Mouse (Mus musculus) gastrocnemius, postnatal 14 days (tissue): ENCODE results near the gene Dcaf10. TPM values are rescaled to one million over a fixed set of nuclear protein-coding genes. Genes with fewer than 3 reads are reported as not detected.
"Not testable (repeated sequence)": the region's sequence is repeated elsewhere in the genome, so short reads cannot be mapped to it uniquely, and the experiment has no call there.

ENCODE experiments used
- DNase-seq: peaks from one replicate; pipeline ENCODE4 v3.0.0; 2021; ENCODE audit warnings: mixed read lengths
- intact Hi-C: fragments of 180-260 bp; cut with DNase I; formaldehyde crosslinking; loops from one replicate; pipeline ENCODE4 v1.15.1; 2025; ENCODE audit warnings: low total_unique reads
- long read RNA-seq, 2 experiments: library from polyadenylated mRNA; stranded (forward); transcript quantifications; one replicate each; pipeline ENCODE4 v2.0.0; 2021
- total RNA-seq, 2 experiments: library from RNA; stranded (reverse); gene quantifications; 2 replicates each; pipeline ENCODE4 v1.2.3; 2021

Dcaf10 gene
- total RNA-seq: 10 to 100 TPM; 11.9 to 12.2 TPM
- long read RNA-seq, experiment 1, full-length matches to known transcripts: 11 of 12 reads
- long read RNA-seq, experiment 1, partial matches to known transcripts: 0 of 12 reads
- long read RNA-seq, experiment 1, other reads (novel, unspliced or antisense): 1 of 12 reads
- long read RNA-seq, experiment 2, full-length matches to known transcripts: 9 of 16 reads
- long read RNA-seq, experiment 2, partial matches to known transcripts: 0 of 16 reads
- long read RNA-seq, experiment 2, other reads (novel, unspliced or antisense): 7 of 16 reads

GRCm38 (mm10) chr4:45341669-45342249, at the start of gene Dcaf10:
Gene Dcaf10 (plus strand): TSS chr4:45342101.
- peak; percentile 95 for DNase-seq
- intact Hi-C loops: no loop called here

GRCm38 (mm10) chr4:45296662-45297564, 45.0 kb upstream of the Dcaf10 start, which contains the start of gene Trmt10b:
Gene Trmt10b (plus strand): TSS chr4:45297127.
- intact Hi-C loops: no loop called here
- peak; percentile 61 for DNase-seq

- intact Hi-C loops: no loop called here
- no peak for DNase-seq
Measured at GRCm38 (mm10) chr4:45305536-45305935, 36.4 kb upstream of the Dcaf10 start.

- no peak for DNase-seq
- intact Hi-C loops: no loop called here
Measured at GRCm38 (mm10) chr4:45308046-45308445, 33.9 kb upstream of the Dcaf10 start.

GRCm38 (mm10) chr4:45308606-45309005, 33.3 kb upstream of the Dcaf10 start:
- intact Hi-C loops: no loop called here
- no peak for DNase-seq

- intact Hi-C loops: no loop called here
- DNase-seq: no peak
Measured at GRCm38 (mm10) chr4:45311056-45311455, 30.8 kb upstream of the Dcaf10 start.

GRCm38 (mm10) chr4:45320159-45320816, 21.6 kb upstream of the Dcaf10 start:
- DNase-seq: peak; percentile 85
- intact Hi-C loops: no loop called here

- intact Hi-C loops: no loop called here
- no peak for DNase-seq
Measured at GRCm38 (mm10) chr4:45331139-45331538, 10.8 kb upstream of the Dcaf10 start.

- DNase-seq: no peak
- intact Hi-C loops: no loop called here
Measured at GRCm38 (mm10) chr4:45332466-45332865, 9.4 kb upstream of the Dcaf10 start.

- intact Hi-C loops: no loop called here
- DNase-seq: no peak
Measured at GRCm38 (mm10) chr4:45341226-45341625, 675 bp upstream of the Dcaf10 start.

- peak; percentile 50 for DNase-seq
- intact Hi-C loops: no loop called here
Measured at GRCm38 (mm10) chr4:45342286-45343155, 620 bp downstream of the Dcaf10 start, which contains the start of gene Exosc3. Gene Exosc3 (minus strand): TSS chr4:45342732.

GRCm38 (mm10) chr4:45356653-45357052, 14.8 kb downstream of the Dcaf10 start:
- DNase-seq: no peak
- intact Hi-C loops: no loop called here

- DNase-seq: no peak
- intact Hi-C loops: no loop called here
Measured at GRCm38 (mm10) chr4:45371261-45371660, 29.4 kb downstream of the Dcaf10 start.

GRCm38 (mm10) chr4:45374879-45375278, 33.0 kb downstream of the Dcaf10 start:
- intact Hi-C loops: no loop called here
- DNase-seq: no peak

GRCm38 (mm10) chr4:45376573-45376972, 34.7 kb downstream of the Dcaf10 start:
- DNase-seq: no peak

GRCm38 (mm10) chr4:45380903-45381580, 39.1 kb downstream of the Dcaf10 start:
- DNase-seq, intact Hi-C loops: not testable (repeated sequence)

More at GRCm38 (mm10) chr4:45376573-45376972, 34.7 kb downstream of the Dcaf10 start:
- intact Hi-C loops: no loop called here

GRCm38 (mm10) chr4:45382133-45382532, 40.2 kb downstream of the Dcaf10 start:
- intact Hi-C loops, DNase-seq: not testable (repeated sequence)

GRCm38 (mm10) chr4:45387296-45387695, 45.4 kb downstream of the Dcaf10 start:
- DNase-seq, intact Hi-C loops: not testable (repeated sequence)
